Comparison of ENCODE assay signal across 9 mouse cellular contexts in genomic region chr19:23478895-23479596, GRCm38 (mm10). TPM values are rescaled to one million over a fixed set of nuclear protein-coding genes. Genes with fewer than 3 reads are reported as not detected.
DNase-seq lines count a peak whose midpoint lies in the region; ATAC-seq and TF ChIP-seq lines count a peak whose summit lies in the region.
"Had no signal": no experiment of that assay in that cellular context is flagged by ENCODE, and none has a peak within 500 bp of the region (broad histone marks: within the 10 kb centered on the region; RNA-seq: fewer than 3 reads in every experiment).

No protein-coding gene starts in this region.

- peak; percentile 61 for TF ChIP-seq CTCF in lung, embryonic 14.5 days (IDR thresholded peaks at IDR 0.05; ENCODE audit: low read depth)
- TF ChIP-seq CTCF in cerebellum, adult 2 months (IDR thresholded peaks at IDR 0.05; ENCODE audit: borderline replicate concordance, insufficient read depth, low read depth, low read length), result peak; percentile 55; the same call in 1 of the 2 replicates

- H3K9ac ChIP-seq in lung, embryonic 14.5 days, result no peak overlapping the region

- WGBS in lung, embryonic 14.5 days, result 9% methylated on average over 10 of the region's 10 CpGs
- WGBS in cerebellum, adult 2 months, result 14% methylated on average over 10 of the region's 10 CpGs

- DNase-seq in adrenal gland, adult 2 months, result peak; percentile 20
- no peak for DNase-seq in adrenal gland, postnatal 4 days (ENCODE audit: low spot score in 2 of 2)
- peak; percentile 64 for DNase-seq in lung, embryonic 14.5 days
- no peak for DNase-seq in lung, postnatal 25 days (ENCODE audit: low spot score)
- peak; percentile 41 to 44 for DNase-seq in cerebellum, adult 2 months
- DNase-seq in heart, postnatal 14 days, result peak; percentile 17 to 56
- DNase-seq in retina, postnatal 1 day, result peak; percentile 78

- no peaks in the 10 kb centered on the region for H3K36me3 ChIP-seq in lung, embryonic 14.5 days (ENCODE audit: insufficient read depth)

- no peaks in the 10 kb centered on the region for H3K9me3 ChIP-seq in lung, embryonic 14.5 days (ENCODE audit: low read depth, low read length)

- intact Hi-C loops in heart, postnatal 14 days (cut with DNase I), result loop anchor here (2.0 kb wide), 1 partner anchor 44 kb away; no protein-coding TSS in a partner anchor

- no peaks in the 10 kb centered on the region for H3K4me1 ChIP-seq in lung, embryonic 14.5 days (ENCODE audit: insufficient read depth)
- H3K4me1 ChIP-seq in cerebellum, adult 2 months (ENCODE audit: control insufficient read depth, insufficient read depth, low read length), result no peaks in the 10 kb centered on the region

- no peaks in the 10 kb centered on the region for H3K27me3 ChIP-seq in lung, embryonic 14.5 days (ENCODE audit: insufficient read depth, low read length)
- H3K27me3 ChIP-seq in cerebellum, adult 2 months (ENCODE audit: control insufficient read depth, insufficient read depth, low read length), result no peaks in the 10 kb centered on the region

- peak; percentile 70; the same call in 1 of the 2 replicates for ATAC-seq in lung, embryonic 14.5 days (ENCODE audit: insufficient read depth)
- no peak for ATAC-seq in megakaryocyte, adult 5-6 weeks (ENCODE audit: poor library complexity, severe bottlenecking)

- TF ChIP-seq POLR2A in cerebellum, adult 2 months (IDR thresholded peaks at IDR 0.05; ENCODE audit: borderline replicate concordance, insufficient read depth, low read length), result no peak

- H3K4me2 ChIP-seq in lung, embryonic 14.5 days, result no peak overlapping the region

- H3K4me3 ChIP-seq in lung, embryonic 14.5 days (ENCODE audit: low read depth, low read length), result no peak overlapping the region
- no peak overlapping the region for H3K4me3 ChIP-seq in cerebellum, adult 2 months (replicated peaks; ENCODE audit: insufficient read depth, low read depth, low read length)

- no peak overlapping the region; the same call in 1 of the 2 replicates for H3K27ac ChIP-seq in lung, embryonic 14.5 days (ENCODE audit: low read depth)
- H3K27ac ChIP-seq in cerebellum, adult 2 months (ENCODE audit: insufficient read depth, low read length), result no peak overlapping the region
- H3K27ac ChIP-seq: macrophage had no signal

RNA-seq across cellular contexts. Expression of gene Mamdc2, which starts 30.8 kb away (rescaled TPM):
- 1 to 10 TPM; 1.6 to 1.8 TPM for total RNA-seq in adrenal gland, adult 2 months (2021)
- 2.4 and 3.2 TPM in 2 replicates for polyA plus RNA-seq in adrenal gland, adult 2 months (2012; rRNA removed)
- total RNA-seq in adrenal gland, postnatal 4 days (2021), result 1 to 10 TPM; 1.3 to 1.4 TPM
- 3.1 and 3.8 TPM in 2 replicates for polyA plus RNA-seq in lung, embryonic 14.5 days (2014; fragmentation: Nextera tagmentation; extraction: Ambion mirVana)
- polyA plus RNA-seq in cerebellum, adult 2 months (2012; rRNA removed), result 2.7 and 3.6 TPM in 2 replicates
- total RNA-seq in heart, postnatal 14 days (2021), result 1 to 10 TPM; 3.3 to 3.9 TPM
- total RNA-seq in megakaryocyte, adult 5-6 weeks (2015), result not detected in 2 replicates
- total RNA-seq in megakaryocyte, adult 5-6 weeks (2017), result not detected in 2 replicates

Comparison
In these comparisons a context has a peak if more than half of its experiments do, and no peak if none do; other contexts are left out.
1. DNase-seq: peak in adrenal gland, adult 2 months (single experiment), lung, embryonic 14.5 days (single experiment), cerebellum, adult 2 months (2 of 2), heart, postnatal 14 days (2 of 2) and retina, postnatal 1 day (single experiment); none in adrenal gland, postnatal 4 days (0 of 2) and lung, postnatal 25 days (single experiment).